Mouse (Mus musculus) olfactory bulb, adult 2 months (tissue): ENCODE measurements at regions not wholly inside any gene's neighbourhood (a gene's known extent, or its start where the extent isn't known, plus 50 kb on each side); places are given as distances from the start of the nearest gene placed in this dataset.

Source experiments
- CTCF ChIP-seq: fragments of 200-500 bp; IDR thresholded peaks from 2 replicates; pipeline ENCODE4 v1.5.1; 2012; ENCODE audit warnings: low read depth, mild to moderate bottlenecking, low read length, moderate library complexity; ENCODE audit not compliant: insufficient read depth
- POLR2A ChIP-seq: fragments of 200-500 bp; IDR thresholded peaks from 2 replicates; pipeline ENCODE4 v1.6.1; 2012; ENCODE audit warnings: mild to moderate bottlenecking, low read depth, low read length, moderate library complexity; ENCODE audit not compliant: insufficient read depth

- no peak for TF ChIP-seq CTCF
- no peak for TF ChIP-seq POLR2A
Measured at GRCm38 (mm10) chr13:72815236-72815932, 186.8 kb downstream of the Irx2 start.
